Mouse (Mus musculus): Measurements from ENCODE around the gene St3gal6.

GRCm38 (mm10) chr16:58475544-58476154 lies 48.4 kb downstream of the St3gal6 start:
- no peak for TF ChIP-seq POLR2A (IDR thresholded peaks at IDR 0.05; ENCODE audit: borderline replicate concordance, control insufficient read depth, low read depth, low read length)
- no peak for TF ChIP-seq CTCF (IDR thresholded peaks at IDR 0.05; ENCODE audit: control insufficient read depth, insufficient read depth, low read length)

Measured in bone marrow, adult 2 months (tissue).